Mouse (Mus musculus) central nervous system, embryonic 18 days (tissue): ENCODE data around the gene Ubap2l. TPM values are rescaled to one million over a fixed set of nuclear protein-coding genes. Genes with fewer than 3 reads are reported as not detected.

Experiments used
- polyA plus RNA-seq: library from polyadenylated mRNA; depleted of rRNA; stranded (reverse); fragments of >200 nt; gene quantifications from 2 replicates; pipeline ENCODE4 v1.2.3, GENCODE M21; 2012; rRNA removed

The Ubap2l gene
- polyA plus RNA-seq = 119 and 130 TPM in 2 replicates

DNA sequence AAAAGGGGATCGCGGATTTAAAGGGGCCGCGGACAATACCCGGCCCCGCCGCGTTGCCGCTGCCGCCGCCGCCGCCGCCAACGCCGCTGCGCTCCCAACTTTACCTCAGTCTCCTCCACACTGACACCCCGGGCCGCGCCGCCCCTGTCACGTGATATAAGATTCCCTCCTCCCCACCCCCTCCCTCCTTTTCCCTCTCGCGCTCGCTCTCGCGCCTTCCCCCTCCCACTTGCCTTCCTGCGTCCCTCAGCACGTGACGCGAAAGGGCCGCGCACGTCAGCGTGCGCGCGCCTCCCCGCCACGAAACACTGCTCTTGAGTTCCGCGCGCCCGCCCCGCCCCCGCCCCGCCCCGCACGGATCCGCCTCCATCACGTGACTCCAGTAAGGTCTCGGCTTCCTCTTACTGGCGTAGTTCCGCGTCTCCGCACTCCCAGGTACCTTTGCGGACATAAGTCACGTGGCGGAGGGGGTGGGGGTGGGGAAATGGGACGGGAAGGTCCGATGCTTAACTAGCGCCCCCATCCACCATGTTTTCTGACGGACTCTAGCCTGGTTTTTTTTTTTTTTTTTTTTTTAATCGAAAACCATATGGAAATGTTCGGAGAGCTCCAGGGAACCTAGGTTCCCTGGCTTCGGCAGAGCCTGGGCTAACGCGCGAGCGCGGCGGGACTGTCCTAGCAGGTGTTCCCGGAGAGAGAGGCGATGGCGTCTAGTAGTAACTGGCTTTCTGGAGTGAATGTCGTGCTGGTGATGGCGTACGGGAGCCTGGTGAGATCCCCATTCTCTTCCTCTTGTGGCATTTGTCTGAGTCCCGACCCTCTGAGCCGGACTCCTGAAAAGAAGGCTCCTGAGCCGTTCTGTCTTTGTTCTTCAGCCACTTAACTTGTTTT is at the start of gene Ubap2l:
TSS of gene Ubap2l (minus strand) at position 278 of the 891 bp plus-strand sequence.

DNA sequence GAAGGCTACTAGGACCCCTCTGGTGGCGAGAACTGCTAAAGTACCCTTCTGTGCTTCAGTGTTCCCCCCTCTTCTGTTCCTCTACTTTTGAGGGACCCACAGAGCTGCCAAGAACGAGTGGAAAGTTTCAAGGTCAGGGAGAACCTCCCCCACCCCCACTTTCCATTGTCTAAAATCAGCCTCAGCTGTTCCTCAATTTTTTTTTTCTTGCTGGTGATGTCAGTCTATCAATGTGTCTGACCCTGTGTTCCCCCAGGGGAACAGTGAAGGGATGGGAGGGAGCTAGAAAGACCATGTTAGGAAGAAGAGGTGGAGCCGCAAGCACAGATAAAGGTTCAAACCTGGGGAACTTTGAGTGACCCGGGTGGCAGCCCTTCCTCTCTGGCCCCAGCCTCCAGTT is 19.9 kb upstream of the Ubap2l start, which contains the start of gene Tpm3:
TSS of gene Tpm3 (plus strand) at position 356 of the 400 bp plus-strand sequence.

DNA sequence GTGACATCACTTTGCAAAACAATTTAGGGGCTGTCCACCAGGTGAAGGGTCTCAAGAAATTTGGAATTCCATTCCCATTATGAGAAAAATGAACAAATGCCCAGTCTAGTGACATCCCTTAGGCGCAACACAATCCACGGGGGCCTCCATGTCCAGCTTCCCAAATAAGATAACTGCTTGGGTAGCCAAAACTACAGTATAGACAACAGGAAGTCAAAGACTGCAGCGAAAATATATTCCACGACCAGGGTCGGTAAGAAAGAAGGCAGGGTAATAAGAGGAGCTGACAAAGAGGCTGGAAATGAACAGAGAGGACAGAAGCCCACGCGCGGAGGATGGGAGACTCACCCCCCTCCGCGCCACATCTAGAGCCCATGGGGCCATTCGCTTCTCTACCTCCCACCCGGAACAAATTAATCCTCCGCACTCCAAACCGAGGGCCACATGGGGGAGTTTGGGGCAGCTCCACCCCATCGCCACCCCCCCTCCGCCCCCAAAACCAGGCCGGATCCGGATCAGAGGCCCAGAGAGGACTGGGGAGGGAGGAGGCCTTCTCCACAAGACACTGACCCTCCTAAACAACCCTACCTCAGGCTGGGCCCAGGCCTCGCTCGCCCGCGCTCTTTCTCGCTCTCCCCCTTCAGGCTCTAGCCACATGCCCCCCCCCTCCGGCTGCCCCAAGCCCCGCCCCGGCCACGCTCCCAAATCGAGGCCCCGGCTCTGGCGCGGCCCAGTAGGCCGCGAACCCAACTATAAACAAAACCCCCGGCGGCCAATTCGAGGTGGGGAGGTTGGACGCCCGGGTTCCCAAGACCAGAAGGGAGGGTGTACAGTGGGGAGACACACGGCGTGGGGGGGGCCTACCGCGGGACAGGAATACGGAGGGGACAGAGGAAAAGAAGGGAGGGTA is 732 bp downstream of the Ubap2l start, which contains the start of gene 4933434E20Rik:
TSS of gene 4933434E20Rik (plus strand) at position 196 of the 910 bp plus-strand sequence.

DNA sequence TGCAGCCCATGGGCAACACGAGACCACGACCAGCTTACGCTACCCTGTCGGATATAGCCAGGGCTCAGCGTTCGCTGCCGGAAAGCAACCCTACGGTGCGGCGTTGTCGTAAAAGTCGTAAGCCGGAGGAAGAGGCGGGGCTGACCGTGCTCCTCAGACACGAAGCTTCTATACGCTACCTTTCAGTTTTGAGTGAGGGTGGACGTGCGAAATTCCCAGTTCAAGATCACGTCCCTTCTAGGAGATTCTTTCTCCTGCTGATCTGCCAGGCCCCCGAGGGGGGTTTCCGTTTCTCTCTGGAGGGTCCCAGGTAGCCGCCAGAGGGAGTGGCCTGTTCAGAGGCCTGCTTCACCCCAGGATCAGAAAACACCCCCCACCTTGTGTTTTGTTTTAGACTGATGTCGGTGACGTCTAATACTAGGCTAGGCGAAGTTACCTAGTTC is 53.8 kb downstream of the Ubap2l start, which contains the start of gene Hax1:
TSS of gene Hax1 (minus strand) at position 169 of the 443 bp plus-strand sequence.

DNA sequence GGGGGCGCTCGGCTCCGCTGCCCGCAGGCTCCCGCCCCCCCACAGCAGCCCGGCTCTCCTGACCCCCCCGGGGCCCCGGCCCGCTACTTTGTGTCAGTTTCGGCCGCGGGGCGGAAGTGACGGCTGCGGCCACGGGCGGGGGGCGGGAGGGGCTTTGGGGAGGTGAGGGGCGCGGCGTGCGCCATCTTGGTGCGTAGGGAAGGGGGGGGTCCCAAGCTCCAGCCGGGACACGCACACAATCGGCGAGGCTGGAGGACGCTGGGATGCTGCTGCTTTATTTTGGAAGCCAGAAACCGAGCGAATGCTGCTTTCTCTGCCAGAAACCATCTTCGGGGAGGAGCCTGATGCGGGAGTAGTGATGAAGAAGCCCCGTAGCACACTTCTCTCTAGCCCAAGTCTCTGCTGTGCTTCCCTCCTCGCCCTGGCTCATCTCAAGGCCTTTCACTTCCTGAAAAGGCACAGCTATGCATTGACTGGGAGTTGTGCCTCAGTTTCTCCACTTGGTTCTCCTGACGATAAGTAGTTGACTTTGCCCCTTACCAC is 89.1 kb downstream of the Ubap2l start, which contains the start of gene Atp8b2:
TSS of gene Atp8b2 (minus strand) at position 288 of the 543 bp plus-strand sequence.

Other genes starting within 250 kb of the Ubap2l start
- 0.96 and 1.1 TPM in 2 replicates for gene She, start 221.3 kb downstream of the Ubap2l start, polyA plus RNA-seq
- 0.57 TPM in 2 replicates for gene Il6ra, start 139.4 kb downstream of the Ubap2l start, polyA plus RNA-seq
- 71.9 and 75.4 TPM in 2 replicates for gene Atp8b2, start 89.1 kb downstream of the Ubap2l start, polyA plus RNA-seq
- gene Hax1, start 53.8 kb downstream of the Ubap2l start, polyA plus RNA-seq = 89.2 and 102 TPM in 2 replicates
- 89.6 and 94.7 TPM in 2 replicates for gene 4933434E20Rik, start 992 bp downstream of the Ubap2l start, polyA plus RNA-seq
- 233 and 236 TPM in 2 replicates for gene Tpm3, start 20.0 kb upstream of the Ubap2l start, polyA plus RNA-seq
- gene Nup210l, start 51.5 kb upstream of the Ubap2l start, polyA plus RNA-seq = 1.2 TPM in 2 replicates
- gene Rps27, start 161.0 kb upstream of the Ubap2l start, polyA plus RNA-seq = 2,349 and 2,572 TPM in 2 replicates
- gene Rab13, start 161.1 kb upstream of the Ubap2l start, polyA plus RNA-seq = 14.4 and 15.2 TPM in 2 replicates
- 74.7 and 75.3 TPM in 2 replicates for gene Jtb, start 179.0 kb upstream of the Ubap2l start, polyA plus RNA-seq
- 0.98 and 1.0 TPM in 2 replicates for gene Creb3l4, start 190.9 kb upstream of the Ubap2l start, polyA plus RNA-seq
- 23.9 and 24.3 TPM in 2 replicates for gene Slc39a1, start 195.5 kb upstream of the Ubap2l start, polyA plus RNA-seq
- gene Crtc2, start 201.5 kb upstream of the Ubap2l start, polyA plus RNA-seq = 42.5 and 55.8 TPM in 2 replicates
- gene Dennd4b, start 212.6 kb upstream of the Ubap2l start, polyA plus RNA-seq = 25.3 and 25.9 TPM in 2 replicates
- gene Gatad2b, start 240.6 kb upstream of the Ubap2l start, polyA plus RNA-seq = 24.3 and 31.8 TPM in 2 replicates